Mouse (Mus musculus): ENCODE results near the gene Smarca2. TPM values are rescaled to one million over a fixed set of nuclear protein-coding genes. Genes with fewer than 3 reads are reported as not detected.

The Smarca2 gene
- polyA plus RNA-seq, 1 experiment from 2014 or later, result 53.4 TPM

DNA sequence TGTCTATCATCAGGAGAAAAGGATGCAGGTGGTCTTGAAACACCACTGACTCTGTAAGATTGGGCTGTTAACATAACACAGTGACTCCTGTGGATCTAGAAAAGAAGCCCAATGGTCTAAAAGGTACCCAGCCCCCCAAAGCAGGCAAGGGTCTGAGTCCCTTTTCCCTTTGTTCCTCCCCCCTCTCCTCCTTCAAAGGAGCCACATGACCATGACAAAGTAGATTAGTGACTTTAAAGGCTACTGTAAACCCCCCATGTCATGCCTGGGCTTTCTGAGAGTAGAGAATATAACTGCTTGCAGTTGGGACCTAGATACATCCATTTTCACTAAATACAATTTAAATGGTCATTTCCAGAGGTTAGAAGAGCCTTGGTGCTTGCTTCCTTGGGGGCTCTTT is 156.4 kb downstream of the Smarca2 start:
- H3K4me1 ChIP-seq (ENCODE audit: control insufficient read depth, insufficient read depth, low read length), result no peaks in the 10 kb centered on the region
- H3K27ac ChIP-seq (replicated peaks; ENCODE audit: low read depth, low read length), result no peak overlapping the region
- no peak overlapping the region for H3K9ac ChIP-seq (replicated peaks; ENCODE audit: low read length)
- H3K9me3 ChIP-seq (replicated peaks; ENCODE audit: control insufficient read depth, low read length), result no peaks in the 10 kb centered on the region
- no peak for ATAC-seq (replicated peaks; ENCODE audit: insufficient number of reproducible peaks, low FRiP score, low TSS enrichment, low read depth)
- H3K4me3 ChIP-seq (ENCODE audit: low read depth, low read length), result no peak overlapping the region
- no peaks in the 10 kb centered on the region for H3K27me3 ChIP-seq (ENCODE audit: control insufficient read depth, insufficient read depth, low read length)
- no peaks in the 10 kb centered on the region; the same call in 1 of the 2 replicates for H3K36me3 ChIP-seq (replicated peaks; ENCODE audit: control insufficient read depth, insufficient read depth, low read depth, low read length)
- no peak overlapping the region for H3K4me2 ChIP-seq (ENCODE audit: low read depth, low read length)
- DNase-seq (ENCODE audit: low spot score), result peak; percentile 57

GRCm38 (mm10) chr19:26765483-26765882 is 160.6 kb downstream of the Smarca2 start:
- Histone ChIP-seq H3K4me3 (ENCODE audit: low read depth, low read length) (no peak overlapping the region), H3K27me3 (ENCODE audit: control insufficient read depth, insufficient read depth, low read length) (no peaks in the 10 kb centered on the region), H3K9ac (replicated peaks; ENCODE audit: low read length) (no peak overlapping the region), H3K9me3 (replicated peaks; ENCODE audit: control insufficient read depth, low read length) (no peaks in the 10 kb centered on the region), H3K27ac (replicated peaks; ENCODE audit: low read depth, low read length) (no peak overlapping the region), H3K4me1 (ENCODE audit: control insufficient read depth, insufficient read depth, low read length) (no peaks in the 10 kb centered on the region), H3K36me3 (replicated peaks; ENCODE audit: control insufficient read depth, insufficient read depth, low read depth, low read length) (no peaks in the 10 kb centered on the region; the same call in 1 of the 2 replicates), H3K4me2 (ENCODE audit: low read depth, low read length) (no peak overlapping the region)
- DNase-seq (ENCODE audit: low spot score) (no peak), ATAC-seq (replicated peaks; ENCODE audit: insufficient number of reproducible peaks, low FRiP score, low TSS enrichment, low read depth) (no peak)
- 96% methylated on average over 7 of the region's 7 CpGs for WGBS

DNA sequence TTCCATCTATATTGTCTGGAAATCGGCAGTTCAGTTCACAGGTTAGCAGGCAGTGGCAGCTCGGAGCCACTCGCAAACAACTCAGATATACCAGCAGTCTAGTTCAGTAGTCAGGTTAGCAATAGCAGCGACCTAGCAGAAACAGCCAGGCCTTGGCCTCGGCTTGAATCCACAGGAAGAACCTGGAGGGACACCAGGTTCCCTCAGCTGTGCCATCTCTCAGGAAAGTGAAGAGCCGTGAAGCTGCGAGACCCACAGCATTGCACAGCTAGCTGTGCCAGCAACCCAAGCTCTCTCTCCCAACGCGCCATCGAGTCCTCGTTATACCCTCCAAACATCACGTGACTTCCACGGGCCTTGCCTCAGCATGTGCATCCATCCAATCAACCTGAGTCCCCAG is 162.6 kb downstream of the Smarca2 start:
- no peak overlapping the region for H3K4me2 ChIP-seq (ENCODE audit: low read depth, low read length)
- no peak overlapping the region for H3K27ac ChIP-seq (replicated peaks; ENCODE audit: low read depth, low read length)
- no peaks in the 10 kb centered on the region for H3K9me3 ChIP-seq (replicated peaks; ENCODE audit: control insufficient read depth, low read length)
- H3K36me3 ChIP-seq (replicated peaks; ENCODE audit: control insufficient read depth, insufficient read depth, low read depth, low read length), result no peaks in the 10 kb centered on the region
- H3K4me1 ChIP-seq (ENCODE audit: control insufficient read depth, insufficient read depth, low read length), result no peaks in the 10 kb centered on the region
- no peaks in the 10 kb centered on the region for H3K27me3 ChIP-seq (ENCODE audit: control insufficient read depth, insufficient read depth, low read length)
- H3K4me3 ChIP-seq (ENCODE audit: low read depth, low read length), result no peak overlapping the region
- no peak overlapping the region for H3K9ac ChIP-seq (replicated peaks; ENCODE audit: low read length)
- DNase-seq (ENCODE audit: low spot score), result no peak
- WGBS, result 94% methylated on average over 13 of the region's 13 CpGs
- no peak for ATAC-seq (replicated peaks; ENCODE audit: insufficient number of reproducible peaks, low FRiP score, low TSS enrichment, low read depth)

DNA sequence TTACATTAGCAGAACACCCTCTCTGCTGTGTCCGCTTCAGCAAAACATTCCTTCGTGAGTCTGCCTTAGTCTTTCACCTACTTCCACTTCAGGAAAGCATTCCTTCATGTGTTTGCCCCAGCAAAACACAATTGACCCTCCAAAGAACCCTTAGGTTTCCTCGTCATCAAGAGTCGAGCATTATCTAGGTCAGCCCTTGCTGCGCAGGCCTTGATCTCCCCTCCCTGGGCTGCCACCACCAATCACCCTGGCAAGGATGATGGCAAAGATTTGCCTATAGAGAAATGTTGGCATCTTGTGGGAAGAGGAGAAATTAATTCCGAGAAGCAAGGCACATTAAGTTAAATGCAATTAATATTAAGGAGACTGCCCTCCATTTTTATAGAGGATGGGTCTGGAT is 163.1 kb downstream of the Smarca2 start:
- no peak for ATAC-seq (replicated peaks; ENCODE audit: insufficient number of reproducible peaks, low FRiP score, low TSS enrichment, low read depth)
- H3K4me2 ChIP-seq (ENCODE audit: low read depth, low read length), result no peak overlapping the region
- no peak overlapping the region for H3K27ac ChIP-seq (replicated peaks; ENCODE audit: low read depth, low read length)
- no peaks in the 10 kb centered on the region for H3K4me1 ChIP-seq (ENCODE audit: control insufficient read depth, insufficient read depth, low read length)
- no peak for DNase-seq (ENCODE audit: low spot score)
- no peaks in the 10 kb centered on the region for H3K36me3 ChIP-seq (replicated peaks; ENCODE audit: control insufficient read depth, insufficient read depth, low read depth, low read length)
- H3K9ac ChIP-seq (replicated peaks; ENCODE audit: low read length), result no peak overlapping the region
- no peaks in the 10 kb centered on the region for H3K9me3 ChIP-seq (replicated peaks; ENCODE audit: control insufficient read depth, low read length)
- H3K4me3 ChIP-seq (ENCODE audit: low read depth, low read length), result no peak overlapping the region
- no peaks in the 10 kb centered on the region for H3K27me3 ChIP-seq (ENCODE audit: control insufficient read depth, insufficient read depth, low read length)
- 92% methylated on average over 6 of the region's 6 CpGs for WGBS

DNA sequence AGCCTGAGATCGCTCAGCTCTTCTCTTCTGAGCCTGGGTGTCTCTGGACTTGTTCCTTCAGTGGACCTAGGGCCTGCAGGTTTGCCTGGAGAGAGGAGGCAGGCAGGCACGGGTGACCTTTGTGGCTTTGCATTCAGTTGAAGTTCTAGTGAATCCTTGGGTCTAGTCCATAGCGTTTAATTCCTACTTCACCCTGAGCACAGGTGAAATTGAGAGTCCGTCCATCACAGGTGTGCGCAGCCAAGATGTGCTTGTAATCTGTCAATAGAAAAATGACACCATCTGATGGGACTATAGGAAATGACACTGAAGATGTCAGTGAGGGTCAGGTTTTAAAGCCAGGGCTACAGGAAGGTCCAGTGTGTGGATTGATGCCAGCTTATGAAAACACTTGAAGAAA is 164.0 kb downstream of the Smarca2 start:
- WGBS, result 90% methylated on average over 5 of the region's 5 CpGs
- Histone ChIP-seq H3K9me3 (replicated peaks; ENCODE audit: control insufficient read depth, low read length) (no peaks in the 10 kb centered on the region), H3K4me3 (ENCODE audit: low read depth, low read length) (no peak overlapping the region), H3K4me1 (ENCODE audit: control insufficient read depth, insufficient read depth, low read length) (no peaks in the 10 kb centered on the region), H3K4me2 (ENCODE audit: low read depth, low read length) (no peak overlapping the region), H3K27ac (replicated peaks; ENCODE audit: low read depth, low read length) (no peak overlapping the region), H3K36me3 (replicated peaks; ENCODE audit: control insufficient read depth, insufficient read depth, low read depth, low read length) (no peaks in the 10 kb centered on the region), H3K9ac (replicated peaks; ENCODE audit: low read length) (no peak overlapping the region), H3K27me3 (ENCODE audit: control insufficient read depth, insufficient read depth, low read length) (no peaks in the 10 kb centered on the region)
- ATAC-seq (replicated peaks; ENCODE audit: insufficient number of reproducible peaks, low FRiP score, low TSS enrichment, low read depth) (no peak), DNase-seq (ENCODE audit: low spot score) (no peak)

DNA sequence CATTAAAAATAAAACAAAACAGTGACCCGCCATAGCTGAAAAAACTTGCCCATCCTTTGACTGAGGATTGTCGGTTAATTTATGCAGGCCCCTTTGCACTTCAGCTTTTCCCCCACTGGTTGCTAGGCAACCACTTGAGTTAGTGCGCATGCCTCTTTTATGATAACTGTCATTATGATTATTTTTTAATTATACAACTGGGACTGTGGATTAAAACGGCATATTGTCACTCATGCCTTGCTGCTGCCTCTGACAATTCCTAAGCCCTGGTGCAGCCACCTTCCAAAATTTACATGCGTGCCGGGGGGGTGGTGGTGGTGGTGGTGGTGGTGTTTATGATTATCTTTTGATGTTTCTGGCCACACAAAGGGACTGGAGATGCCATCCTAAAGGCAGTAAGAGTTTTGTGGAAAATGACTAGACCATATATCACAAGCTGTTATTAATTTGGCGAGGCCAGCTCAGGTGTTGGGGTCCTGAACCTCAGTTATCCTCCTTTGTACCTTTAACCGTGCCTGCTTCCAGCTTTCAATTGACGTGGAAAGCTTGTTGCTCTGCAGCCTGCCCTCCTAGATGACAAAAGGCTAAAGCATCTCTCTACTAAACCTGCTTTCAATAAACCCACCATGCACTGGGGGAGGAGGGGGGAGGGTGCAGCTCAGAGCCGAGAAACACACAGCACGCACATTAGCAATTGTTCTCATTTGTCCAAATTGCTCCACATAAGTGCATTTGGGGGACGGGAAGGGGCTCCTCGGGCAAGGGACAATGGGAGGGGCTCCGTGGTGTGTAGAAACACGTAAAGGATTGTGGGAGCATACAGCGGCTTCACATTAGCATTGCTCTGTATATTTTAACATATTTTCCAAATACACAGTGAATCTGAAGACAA is 165.0 kb downstream of the Smarca2 start:
- Histone ChIP-seq H3K9ac (replicated peaks; ENCODE audit: low read length) (no peak overlapping the region), H3K4me3 (ENCODE audit: low read depth, low read length) (no peak overlapping the region), H3K4me1 (ENCODE audit: control insufficient read depth, insufficient read depth, low read length) (no peaks in the 10 kb centered on the region), H3K4me2 (ENCODE audit: low read depth, low read length) (no peak overlapping the region), H3K27ac (replicated peaks; ENCODE audit: low read depth, low read length) (peak overlapping the region; percentile 42), H3K27me3 (ENCODE audit: control insufficient read depth, insufficient read depth, low read length) (no peaks in the 10 kb centered on the region), H3K36me3 (replicated peaks; ENCODE audit: control insufficient read depth, insufficient read depth, low read depth, low read length) (no peaks in the 10 kb centered on the region), H3K9me3 (replicated peaks; ENCODE audit: control insufficient read depth, low read length) (no peaks in the 10 kb centered on the region)
- peak; percentile 73 for ATAC-seq (replicated peaks; ENCODE audit: insufficient number of reproducible peaks, low FRiP score, low TSS enrichment, low read depth)
- 40% methylated on average over 16 of the region's 16 CpGs for WGBS
- DNase-seq (ENCODE audit: low spot score), result peak; percentile 74

- no peaks in the 10 kb centered on the region for H3K27me3 ChIP-seq (ENCODE audit: control insufficient read depth, insufficient read depth, low read length)
- H3K9me3 ChIP-seq (replicated peaks; ENCODE audit: control insufficient read depth, low read length), result no peaks in the 10 kb centered on the region
- H3K4me1 ChIP-seq (ENCODE audit: control insufficient read depth, insufficient read depth, low read length), result no peaks in the 10 kb centered on the region
- peak overlapping the region; percentile 42 for H3K27ac ChIP-seq (replicated peaks; ENCODE audit: low read depth, low read length)
- no peak overlapping the region for H3K4me3 ChIP-seq (ENCODE audit: low read depth, low read length)
- DNase-seq (ENCODE audit: low spot score) (no peak), ATAC-seq (replicated peaks; ENCODE audit: insufficient number of reproducible peaks, low FRiP score, low TSS enrichment, low read depth) (peak; percentile 74)
- no peak overlapping the region for H3K4me2 ChIP-seq (ENCODE audit: low read depth, low read length)
- WGBS, result 68% methylated on average over 6 of the region's 6 CpGs
- no peak overlapping the region for H3K9ac ChIP-seq (replicated peaks; ENCODE audit: low read length)
- no peaks in the 10 kb centered on the region for H3K36me3 ChIP-seq (replicated peaks; ENCODE audit: control insufficient read depth, insufficient read depth, low read depth, low read length)
Observed at GRCm38 (mm10) chr19:26770592-26770991, 165.7 kb downstream of the Smarca2 start.

GRCm38 (mm10) chr19:26772051-26772583 is 167.3 kb downstream of the Smarca2 start:
- no peak for DNase-seq (ENCODE audit: low spot score)
- Histone ChIP-seq H3K4me2 (ENCODE audit: low read depth, low read length) (no peak overlapping the region), H3K27me3 (ENCODE audit: control insufficient read depth, insufficient read depth, low read length) (no peaks in the 10 kb centered on the region), H3K9ac (replicated peaks; ENCODE audit: low read length) (no peak overlapping the region), H3K4me3 (ENCODE audit: low read depth, low read length) (no peak overlapping the region), H3K36me3 (replicated peaks; ENCODE audit: control insufficient read depth, insufficient read depth, low read depth, low read length) (no peaks in the 10 kb centered on the region), H3K27ac (replicated peaks; ENCODE audit: low read depth, low read length) (no peak overlapping the region), H3K9me3 (replicated peaks; ENCODE audit: control insufficient read depth, low read length) (no peaks in the 10 kb centered on the region), H3K4me1 (ENCODE audit: control insufficient read depth, insufficient read depth, low read length) (no peaks in the 10 kb centered on the region)
- ATAC-seq (replicated peaks; ENCODE audit: insufficient number of reproducible peaks, low FRiP score, low TSS enrichment, low read depth), result no peak
- WGBS, result 95% methylated on average over 11 of the region's 11 CpGs
